Mouse (Mus musculus): ENCODE measurements around the gene Padi4. TPM values are rescaled to one million over a fixed set of nuclear protein-coding genes. Genes with fewer than 3 reads are reported as not detected.

Gene Padi4
- polyA plus RNA-seq, 2 experiments from 2014 or later = 0.56 TPM; not detected in 1

DNA sequence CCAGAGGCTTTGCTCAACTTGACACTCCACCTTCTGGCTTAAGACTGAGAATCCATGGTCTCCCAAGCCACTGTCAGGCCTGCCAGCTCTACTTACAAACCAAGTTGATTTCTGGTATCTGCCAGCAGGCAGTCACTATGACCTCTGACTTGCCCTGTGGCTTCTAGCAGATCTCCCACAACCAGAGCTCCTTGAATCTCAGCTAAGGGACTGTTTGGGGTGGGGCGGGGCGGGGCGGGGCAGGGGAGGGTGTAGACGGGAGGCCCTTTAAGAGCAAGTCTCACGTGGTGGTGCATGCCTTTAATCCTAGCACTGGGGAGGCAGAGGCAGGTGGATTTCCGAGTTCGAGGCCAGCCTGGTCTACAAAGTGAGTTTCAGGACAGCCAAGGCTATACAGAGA is 41.2 kb downstream of the Padi4 start:
- ATAC-seq = no peak

DNA sequence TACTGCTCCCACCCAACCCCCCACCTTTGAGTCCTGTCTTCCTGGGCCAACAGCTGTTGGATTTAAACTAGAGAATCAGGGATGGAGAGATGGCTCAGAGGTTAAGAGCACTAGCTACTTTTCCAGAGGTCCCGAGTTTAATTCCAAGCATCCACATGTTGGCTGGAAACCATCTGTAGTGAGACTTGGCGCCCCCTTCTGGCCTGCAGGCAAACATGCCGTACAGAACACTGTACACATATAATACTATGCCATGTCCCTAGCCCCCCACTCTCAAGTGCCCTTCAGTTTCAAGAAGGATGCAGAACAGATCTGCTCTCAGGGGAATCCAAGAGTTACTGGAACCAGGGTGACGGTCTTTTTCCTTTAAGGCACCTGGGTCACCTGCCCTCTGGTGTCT is 42.4 kb downstream of the Padi4 start:
- no peak for ATAC-seq

DNA sequence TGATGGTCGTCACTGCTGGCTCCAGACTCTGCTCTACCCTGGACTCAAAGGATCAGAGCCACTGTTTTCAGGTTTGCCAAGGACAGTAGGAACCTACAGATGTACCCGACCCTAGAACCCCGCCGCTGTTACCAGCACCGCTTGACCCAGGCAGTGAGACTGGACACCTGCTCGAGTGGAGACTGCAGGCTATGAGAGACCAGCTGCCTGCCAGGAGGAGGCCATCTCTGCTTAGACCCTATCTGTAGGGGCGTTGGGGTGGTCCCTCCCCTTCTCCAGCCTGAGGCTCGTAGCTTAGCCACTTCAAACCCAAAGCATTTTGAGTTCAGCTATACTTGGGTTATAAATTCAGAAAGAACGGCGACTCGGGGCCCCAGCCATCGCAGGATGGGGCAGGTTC is 47.1 kb downstream of the Padi4 start:
- no peak for ATAC-seq

DNA sequence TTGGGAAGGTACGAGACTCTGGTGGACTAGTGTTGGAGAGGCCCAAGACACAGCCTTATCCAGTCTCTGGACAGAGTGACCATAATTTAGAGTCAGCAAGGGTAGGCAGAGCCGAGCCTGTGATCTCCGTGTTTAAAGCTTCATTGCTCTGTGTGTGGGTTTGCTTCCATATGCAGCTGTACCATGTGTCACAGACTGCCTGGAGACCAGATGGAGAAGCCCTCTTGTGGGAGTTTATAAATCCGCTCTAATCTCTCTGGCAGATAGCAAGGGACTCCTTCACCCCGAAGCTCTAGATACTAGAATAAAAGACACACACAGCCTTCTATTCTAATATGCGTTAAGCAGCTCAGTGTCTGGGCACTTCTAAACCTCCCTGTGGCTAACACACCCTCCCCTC is 49.3 kb downstream of the Padi4 start:
- no peak for ATAC-seq

DNA sequence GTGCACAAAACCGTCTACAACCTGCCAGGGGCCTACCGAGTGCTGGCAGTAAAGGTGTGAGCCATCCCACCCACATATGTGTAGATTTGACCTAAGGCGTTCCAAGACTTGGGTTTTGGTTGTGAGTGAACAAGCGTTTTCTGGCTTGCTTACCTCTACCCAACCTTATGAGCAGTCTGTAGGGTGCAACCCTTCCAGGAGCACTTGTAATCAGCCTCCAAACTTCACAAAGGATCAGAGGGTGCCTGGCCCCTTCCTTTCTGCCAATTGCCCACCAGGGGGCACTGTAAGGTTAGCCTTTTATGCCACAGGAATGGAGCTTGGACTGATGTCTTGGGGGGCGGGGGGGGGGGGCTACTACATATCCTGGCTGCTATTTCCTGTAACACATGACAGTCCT is 50.2 kb downstream of the Padi4 start:
- no peak for ATAC-seq

DNA sequence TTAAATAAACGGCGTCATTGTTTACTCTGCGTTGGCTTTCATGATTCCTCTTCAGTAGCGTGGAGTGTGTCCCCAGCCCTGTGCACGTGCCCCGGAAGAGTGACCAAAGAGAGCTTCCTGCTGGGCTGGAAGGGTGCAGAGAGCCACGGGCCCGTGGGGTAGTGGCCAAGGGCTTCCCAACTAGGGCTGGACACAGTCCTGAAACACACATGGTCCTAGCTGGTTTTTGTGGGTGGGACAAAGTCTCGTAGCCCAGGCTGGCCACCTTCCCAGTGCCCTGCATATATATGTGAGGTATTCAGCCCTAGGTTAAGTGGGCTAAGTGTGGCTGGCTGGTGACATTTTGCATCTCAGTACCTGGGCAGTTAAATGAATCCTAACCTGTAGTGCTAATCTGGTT is 50.8 kb downstream of the Padi4 start:
- ATAC-seq = no peak

DNA sequence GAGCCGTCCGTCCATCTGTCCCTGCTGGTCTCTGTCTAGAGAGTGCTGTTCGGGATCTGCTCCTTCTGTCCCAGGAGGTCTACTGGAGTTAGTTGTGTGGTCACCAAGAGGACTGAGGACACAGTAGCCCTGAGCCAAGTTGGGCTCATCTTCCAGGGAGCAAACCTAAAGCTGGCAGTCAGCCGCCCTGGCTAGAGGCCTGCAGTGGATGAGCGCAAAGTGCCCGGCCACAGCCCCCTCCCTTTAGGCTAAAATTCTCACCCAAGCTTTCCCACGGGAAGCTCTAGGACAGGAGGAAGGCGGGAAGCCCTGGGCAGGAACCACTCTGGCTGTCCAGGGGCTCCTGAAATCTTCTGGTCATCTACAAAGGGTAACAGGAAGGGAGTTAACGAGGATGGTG is 51.3 kb downstream of the Padi4 start:
- no peak for ATAC-seq

DNA sequence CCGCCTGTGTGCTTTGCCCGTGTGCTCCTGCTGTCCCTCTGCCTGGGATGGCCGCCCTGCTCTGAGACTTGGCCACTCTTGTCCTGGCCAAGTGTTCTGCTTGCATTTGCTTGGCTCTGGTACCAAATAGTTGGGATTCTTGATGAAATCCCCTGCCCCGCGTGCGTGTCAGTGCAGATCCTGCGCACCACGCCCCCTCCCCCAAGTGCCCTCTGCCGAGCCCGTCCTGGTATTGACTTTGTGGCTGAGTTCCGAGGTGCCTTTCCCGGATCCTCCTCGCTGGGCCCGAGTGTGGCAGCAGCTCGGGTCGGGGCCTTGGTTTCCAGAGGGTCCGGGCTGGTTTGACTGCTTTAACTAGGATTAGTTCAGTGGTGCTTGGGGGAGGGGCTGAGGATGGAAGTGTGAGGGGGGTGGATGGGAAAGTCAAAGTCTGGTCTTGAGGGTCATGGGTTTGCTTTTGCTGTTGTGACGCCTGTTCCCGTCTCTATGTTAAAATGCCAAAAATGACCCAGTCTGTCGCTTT is 52.0 kb downstream of the Padi4 start:
- no peak for ATAC-seq

DNA sequence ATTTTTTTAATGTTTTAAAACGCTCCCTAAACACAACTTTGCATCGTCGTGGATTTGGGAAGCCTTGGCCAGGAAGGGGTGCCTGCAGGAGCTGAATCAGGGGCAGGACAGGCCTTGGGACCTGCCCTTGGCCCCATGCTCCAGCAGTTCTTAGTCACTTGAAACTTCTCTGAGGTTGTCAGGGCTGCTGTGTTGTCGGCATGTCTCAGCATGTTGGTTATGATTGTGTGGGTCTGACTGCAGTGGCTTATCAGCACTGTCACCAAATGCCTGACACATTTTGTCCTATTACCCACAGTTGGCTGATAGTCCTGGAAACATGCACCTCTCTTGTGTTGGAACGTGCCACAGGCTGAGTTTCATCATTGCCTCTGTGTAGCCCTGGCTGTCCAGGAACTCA is 53.9 kb downstream of the Padi4 start:
- no peak for ATAC-seq

DNA sequence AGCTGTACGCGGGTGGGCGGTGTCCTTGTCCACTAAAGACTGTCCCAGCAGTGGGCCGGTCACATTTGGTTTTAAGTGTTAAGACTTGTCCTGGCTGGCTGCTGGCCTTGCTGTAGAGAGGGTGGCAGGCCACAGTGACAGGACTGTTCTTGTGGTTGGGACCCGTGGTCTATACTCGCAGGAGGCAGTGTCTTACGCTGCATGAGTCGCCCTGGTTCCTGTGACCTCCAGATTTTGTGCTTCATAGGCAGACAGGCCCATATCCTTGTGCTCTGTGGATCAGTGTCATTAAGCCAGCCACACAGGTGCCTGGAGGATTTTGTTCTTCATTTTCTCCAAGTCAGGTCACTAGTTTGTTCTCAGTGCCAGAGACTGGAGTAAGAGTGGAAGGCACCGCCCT is 55.6 kb downstream of the Padi4 start:
- ATAC-seq = no peak

DNA sequence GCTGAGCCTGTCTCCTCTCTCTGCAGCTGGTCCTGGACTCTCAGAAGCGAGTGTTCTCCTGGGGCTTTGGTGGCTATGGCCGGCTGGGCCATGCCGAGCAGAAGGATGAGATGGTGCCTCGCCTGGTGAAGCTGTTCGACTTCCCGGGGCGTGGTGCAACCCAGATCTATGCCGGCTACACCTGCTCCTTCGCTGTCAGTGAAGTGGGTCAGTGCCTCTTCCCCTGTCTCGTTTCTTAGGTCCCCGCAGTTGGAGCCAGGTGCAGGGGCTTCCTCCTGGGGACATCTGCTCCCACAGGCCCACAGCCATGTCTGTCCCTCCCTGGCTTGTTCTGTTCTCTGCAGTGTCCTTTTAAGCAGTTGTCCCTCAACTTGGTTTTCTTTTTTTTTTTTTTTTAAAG is 57.0 kb downstream of the Padi4 start:
- no peak for ATAC-seq

DNA sequence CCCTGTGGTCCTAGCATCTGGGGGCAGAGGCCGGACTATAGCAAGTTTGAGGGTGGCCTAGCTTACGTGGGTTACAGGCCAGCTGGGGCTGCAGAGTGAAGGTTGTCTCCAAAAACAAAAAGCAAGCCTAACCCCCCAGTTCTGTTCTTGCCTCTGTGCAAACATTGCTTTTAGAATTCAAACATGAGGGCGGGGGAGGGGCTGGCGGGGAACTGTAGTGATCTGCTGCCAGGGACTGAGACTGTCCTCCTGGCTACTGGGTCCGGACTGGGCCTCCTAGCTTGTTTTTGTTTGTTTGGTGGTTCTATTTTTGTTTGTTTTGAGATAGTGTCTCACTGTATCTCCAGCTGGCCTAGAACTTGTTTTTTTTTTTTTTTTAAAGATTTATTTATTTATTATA is 59.5 kb downstream of the Padi4 start:
- no peak for ATAC-seq

DNA sequence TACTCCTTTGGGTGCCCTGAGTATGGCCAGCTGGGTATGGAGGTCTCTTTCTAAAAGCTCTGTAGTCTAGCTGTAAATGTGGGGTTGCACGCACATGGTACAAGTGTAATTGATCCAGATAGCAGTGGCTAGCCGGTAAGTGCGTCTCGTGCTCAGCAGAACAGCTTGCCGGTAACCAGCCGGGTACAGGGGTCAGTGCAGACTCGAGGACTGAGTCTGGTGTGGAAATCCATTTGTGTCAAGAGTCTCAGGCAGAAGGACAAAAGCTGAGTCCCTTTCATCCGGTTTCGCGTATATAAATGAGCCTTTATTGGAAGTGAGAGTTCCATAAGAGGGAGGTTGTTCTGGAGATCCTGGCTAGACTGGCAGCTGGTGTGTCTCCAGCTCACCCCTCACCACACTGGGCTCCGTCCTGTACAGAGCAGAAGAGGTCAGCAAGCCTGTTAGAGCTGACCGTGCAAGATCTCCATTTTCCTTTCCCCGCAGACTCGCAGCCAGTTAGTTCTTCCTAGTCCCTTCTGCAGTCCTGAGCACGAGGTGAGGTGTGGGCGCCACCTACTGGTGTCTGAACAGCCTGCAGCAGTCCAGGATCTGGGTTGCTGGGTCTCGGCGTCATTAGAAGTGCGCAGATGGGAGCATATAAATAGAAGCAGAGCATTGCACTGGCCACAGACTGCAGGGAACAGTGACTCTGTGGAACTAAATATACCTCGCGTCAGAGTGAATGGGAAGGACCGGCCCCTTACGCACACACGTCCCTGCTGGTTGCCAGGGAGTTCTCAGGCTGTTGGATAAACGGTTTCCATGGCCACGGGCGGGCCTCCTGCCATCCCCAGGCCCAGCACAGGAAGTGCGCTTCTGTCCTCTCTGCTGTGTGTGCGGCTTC is 60.3 kb downstream of the Padi4 start:
- ATAC-seq = peak; percentile 73

DNA sequence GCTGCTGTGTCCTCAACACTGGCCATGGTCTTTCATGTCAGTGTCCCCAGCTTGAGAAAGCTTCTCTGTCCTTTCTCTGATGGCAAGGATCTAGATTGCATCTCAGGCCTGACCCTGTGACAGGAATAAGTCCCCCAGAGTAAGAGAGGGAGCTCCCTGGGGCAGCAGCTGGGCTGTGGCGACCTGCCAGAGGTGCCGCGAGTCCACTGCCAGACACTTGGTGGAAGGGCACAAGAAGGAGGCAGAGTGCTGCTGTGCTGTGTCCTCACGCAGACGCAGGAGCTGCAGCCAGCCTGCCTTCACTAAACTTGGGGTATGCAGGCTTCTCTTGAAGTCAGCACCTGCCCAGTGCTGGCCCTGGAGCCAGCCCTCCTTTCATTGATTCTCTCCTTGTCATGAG is 62.7 kb downstream of the Padi4 start:
- no peak for ATAC-seq

DNA sequence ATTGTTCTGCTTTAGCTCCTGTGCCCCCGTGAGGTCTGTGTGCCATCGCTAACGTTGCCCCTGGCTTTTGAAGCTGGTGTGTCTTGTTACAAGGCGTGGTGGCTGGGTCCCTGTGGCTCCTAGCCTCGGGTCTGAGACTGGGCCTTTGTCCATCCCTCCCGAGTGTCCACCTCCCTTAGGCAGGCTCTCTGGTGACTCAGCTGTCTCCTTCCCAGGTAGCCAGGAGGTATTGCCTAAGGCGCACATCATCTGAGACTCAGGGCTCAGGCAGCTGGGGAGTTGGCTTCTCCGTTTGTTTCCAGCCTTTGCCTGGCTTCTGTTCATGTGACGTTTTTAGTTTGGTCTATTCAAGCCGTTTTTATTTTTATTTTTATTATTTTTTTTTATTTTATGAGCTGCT is 63.3 kb downstream of the Padi4 start:
- ATAC-seq = no peak

DNA sequence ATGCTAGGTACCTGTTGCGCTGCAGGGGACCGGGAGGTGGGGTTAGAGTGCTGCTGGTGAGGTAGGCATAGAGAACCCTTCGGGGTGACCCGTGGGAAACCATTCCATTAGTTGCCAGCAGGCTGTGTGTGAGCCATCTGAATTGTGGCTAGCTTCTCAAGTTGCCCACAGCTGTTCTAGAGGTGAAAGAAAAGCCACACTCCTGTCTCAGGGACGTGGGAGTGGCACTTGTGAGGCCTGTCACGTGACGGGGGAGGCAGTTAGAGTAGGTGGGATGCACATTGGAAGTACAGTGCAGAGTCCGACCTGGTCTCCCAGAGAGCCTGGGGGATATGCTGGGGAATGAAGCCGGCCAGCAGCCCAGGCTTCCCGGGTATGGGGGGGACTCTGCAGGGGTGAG is 64.4 kb downstream of the Padi4 start:
- no peak for ATAC-seq

DNA sequence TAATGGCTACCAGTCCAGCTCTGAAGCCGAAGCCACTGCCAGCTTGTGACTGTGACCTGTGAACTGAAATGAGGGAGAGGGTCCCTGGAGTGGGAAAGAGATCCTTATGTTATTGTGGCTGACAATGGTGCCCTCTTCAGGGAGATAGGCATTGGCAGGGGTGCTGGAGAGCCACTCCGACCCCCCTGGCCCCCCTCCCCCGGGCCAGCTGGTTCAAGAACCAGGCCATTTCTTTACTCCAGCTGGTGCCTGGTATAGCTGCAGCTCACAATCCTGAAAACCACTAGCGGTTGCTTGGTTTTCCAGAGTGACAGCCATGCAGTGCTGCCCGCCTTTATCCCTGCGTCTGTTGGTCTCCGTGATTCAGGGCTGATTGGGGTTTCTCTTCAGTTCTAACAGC is 64.9 kb downstream of the Padi4 start:
- no peak for ATAC-seq

DNA sequence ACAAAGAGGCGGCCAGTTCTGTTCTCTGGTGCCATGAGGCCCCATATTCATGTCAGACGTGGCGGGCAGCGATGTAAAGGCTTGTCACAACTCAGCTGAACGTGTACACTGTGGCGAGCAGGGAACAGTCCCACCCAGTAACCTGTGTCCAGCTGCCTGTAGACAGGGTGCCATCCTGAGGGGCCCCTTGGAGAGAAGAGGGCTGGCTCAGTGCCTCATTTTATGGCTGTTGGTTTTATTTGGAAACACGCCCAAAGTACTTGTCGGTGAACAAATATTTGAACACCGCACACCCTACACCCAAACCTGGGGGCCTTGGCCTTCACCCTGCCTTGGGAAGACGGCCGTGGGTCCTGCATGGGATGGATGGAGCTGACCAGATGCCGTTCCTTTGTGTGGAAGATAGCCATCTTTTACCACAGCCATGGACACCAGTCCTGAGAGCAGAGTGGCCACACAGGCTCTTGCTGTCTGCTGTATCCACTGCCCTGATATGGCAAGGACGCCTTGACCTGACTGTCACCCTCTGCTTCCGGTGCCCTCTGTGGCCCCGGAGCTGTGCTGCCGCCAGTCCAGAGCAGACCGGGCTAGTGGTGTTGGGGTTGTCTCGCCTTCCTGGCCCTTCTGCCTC is 65.6 kb downstream of the Padi4 start:
- ATAC-seq = no peak

DNA sequence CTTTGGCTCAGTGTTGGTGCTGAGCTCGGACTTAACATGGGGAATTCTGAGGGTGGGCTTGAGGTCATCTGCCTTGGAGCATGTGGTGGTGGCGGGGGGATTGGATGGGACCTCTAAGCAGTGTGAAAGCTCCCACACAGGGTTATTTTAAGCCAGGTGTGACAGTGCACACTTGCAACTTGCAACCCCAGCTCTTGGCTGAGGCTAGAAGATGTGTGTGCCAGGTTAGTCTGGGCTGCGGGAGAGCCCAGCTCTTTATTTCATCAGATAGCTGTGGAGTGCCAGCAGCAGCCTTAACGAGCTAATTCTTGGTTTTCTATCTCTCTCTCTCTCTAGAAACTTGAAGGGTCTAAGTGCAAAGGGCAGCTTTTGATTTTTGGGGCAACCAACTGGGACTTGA is 66.4 kb downstream of the Padi4 start:
- no peak for ATAC-seq

DNA sequence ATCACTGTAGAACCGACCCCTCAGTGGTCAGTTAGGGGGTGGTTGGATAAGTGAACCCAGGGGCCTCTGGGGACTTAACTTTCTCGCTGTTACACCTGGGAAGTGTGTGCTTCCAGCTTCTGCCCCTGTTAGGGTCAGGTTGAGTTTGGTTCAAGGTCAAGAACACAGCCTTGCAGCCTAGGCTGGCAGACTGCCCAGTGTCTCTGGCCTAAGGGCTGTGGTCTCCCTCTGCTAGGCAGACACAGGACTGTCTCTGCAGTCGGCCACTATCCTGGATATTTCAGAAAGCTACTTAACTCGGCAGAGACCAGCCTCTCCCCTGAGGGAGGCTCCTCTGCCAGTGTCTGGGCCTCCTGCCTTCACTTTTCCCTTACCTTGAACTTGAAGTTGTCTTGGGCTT is 69.9 kb downstream of the Padi4 start:
- ATAC-seq = no peak

DNA sequence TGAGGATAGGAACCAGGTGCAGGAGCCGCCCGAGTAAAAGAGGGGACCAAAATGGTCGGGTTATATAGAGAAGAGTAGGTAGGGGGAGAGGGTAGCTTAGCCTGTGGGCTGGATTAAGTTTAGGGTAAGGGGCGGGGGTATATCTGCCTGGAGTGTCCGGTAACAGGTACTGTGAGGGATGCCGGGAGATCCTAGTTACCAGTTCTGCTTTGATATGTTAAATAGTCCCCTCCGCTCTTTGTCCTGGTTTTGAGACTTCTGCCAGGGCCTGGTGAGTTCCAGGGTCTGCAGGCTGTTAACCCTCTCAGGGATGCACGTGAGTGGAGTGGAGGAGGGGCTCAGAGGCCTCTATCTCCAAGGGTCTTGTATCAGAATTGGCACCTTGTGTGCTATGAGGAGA is 70.4 kb downstream of the Padi4 start:
- ATAC-seq = no peak

DNA sequence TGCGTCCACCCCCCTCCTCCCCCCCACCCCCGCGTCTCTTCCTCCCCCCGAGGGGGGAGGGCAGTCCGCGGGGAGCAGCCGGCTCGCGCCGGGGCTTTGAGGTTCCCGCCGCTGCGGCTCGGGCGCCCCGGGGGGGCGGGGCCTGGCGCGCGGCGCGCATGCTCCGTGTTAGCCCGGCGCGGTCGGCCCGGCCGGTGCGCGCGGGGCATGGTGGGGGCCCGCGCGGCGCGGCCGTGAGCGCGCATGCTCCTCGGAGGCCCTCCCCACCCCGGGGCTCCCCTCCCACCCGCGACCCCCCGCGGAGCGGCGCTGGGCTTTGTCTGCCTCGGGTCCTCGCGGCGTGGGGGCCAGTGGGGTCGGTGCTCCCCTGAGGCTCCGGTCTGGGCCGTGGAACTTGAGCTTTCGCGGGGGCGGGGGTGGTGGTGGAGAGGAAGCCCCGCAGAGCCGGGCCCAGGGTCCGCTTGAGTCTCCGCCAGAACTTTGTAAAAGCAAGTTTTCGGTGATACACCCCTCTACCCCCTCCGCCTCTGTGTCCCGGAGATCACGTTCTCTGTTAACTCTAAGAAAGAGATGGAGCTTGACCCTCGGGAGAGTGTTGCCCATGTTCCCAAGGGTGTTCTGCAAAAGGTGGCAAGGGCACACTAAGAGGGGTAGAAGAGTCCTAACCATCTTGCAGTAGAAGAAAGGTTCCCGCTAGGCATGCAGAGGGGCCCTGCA is 71.3 kb downstream of the Padi4 start:
- ATAC-seq = no peak

DNA sequence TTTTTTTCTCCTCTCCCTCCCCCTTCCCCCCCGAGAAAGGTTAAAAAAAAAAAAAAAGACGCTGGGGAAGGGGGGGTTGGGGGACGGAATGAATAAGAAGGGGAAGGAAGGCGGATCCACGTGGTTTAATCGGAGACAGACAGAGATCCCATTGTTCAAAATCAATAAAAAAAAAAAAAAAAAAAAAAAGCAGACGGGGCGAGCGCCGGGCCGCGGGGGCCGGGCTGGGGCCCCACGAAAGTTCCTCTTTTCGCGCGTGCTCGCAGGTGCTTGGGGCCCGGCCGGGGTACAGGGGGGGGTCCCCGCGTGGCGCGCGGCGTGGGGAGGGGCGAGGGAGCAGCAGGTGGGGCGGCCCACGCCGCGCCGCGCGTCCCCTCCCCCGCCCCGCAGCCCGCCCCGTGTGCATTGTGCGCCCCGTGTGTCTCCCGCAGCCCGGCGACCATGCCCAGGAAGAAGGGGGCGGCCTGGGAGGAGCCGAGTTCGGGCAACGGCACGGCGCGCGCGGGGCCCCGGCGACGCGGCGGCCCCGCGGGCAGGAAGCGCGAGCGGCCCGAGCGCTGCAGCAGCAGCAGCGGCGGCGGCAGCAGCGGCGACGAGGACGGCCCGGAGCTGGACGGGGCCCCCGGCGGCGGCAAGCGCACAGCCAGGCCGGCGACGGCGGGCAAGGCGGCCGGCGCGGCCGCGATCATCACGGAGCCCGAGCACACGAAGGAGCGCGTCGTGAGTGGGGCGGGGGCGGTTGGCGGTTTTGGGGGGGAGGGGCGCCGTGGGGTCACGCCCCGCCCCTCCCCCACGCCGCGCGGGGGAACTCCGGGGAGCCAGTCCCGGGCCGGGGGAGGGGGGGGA is 72.1 kb downstream of the Padi4 start:
- ATAC-seq = peak; percentile 7

Data from activated CD4-positive, CD25-positive, alpha-beta regulatory T cell, adult 4 months (primary cell).